Mouse (Mus musculus): ENCODE data around the gene Igf2.

The Igf2 gene

DNA sequence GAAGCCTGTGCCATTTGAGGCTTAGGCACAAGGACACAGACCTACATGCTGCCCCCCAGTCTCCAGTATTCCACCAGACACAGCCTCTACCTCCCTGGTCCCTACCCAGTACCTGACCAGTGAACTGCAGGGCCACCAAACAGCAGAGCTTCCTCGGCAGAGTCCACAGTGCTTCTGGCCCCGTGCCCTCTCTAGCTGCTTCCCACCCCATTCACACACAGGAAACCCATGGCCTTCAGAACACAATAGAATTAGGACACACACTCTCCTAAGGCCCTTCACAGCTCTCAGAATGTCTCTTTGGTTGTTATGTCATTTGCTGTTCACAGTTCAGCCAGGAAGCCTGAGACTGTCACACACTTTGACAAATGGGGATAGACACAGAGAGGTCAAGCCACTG, at the start of gene Igf2:
Igf2 (minus strand) TSS at position 158 of the 400 bp plus-strand sequence.
- DNase-seq (ENCODE audit: low spot score in 2 of 2) = no peak

DNA sequence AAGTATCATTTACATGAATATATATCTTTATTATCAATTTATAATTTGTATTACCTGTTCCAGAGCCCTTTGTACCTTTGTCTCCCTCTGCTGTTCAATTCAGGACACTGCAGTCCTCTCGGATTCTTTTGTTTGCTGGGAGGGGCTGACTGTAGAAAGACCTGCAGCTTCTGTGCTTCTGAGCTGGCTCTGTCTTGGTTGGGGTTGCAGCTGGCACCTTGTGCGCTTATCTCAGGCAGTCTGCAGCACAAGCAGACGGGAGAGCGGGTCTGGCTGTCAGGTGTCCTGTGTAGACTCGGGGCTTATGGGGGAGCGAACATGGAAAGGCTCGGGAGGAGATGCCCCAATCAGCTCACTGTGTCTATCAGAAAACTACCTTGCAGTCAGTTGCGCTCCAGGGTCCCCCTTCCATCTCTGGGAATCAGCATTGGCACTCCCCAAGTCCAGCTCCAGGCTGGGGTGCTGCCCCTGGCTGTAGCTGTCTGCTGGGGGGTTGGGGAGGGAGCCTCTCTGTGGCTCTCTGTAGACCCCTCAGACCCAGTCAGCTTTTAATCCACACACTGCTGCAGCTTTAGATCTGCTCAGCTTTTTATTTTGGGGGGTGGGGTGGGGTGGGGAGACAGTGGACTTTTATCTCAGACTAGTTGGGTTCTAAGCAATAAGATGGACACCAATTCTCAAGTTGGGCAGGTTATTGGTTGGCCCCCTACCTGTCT, 48.3 kb upstream of the Igf2 start:
- peak; percentile 22 to 61 for DNase-seq (ENCODE audit: low spot score in 2 of 2)

DNA sequence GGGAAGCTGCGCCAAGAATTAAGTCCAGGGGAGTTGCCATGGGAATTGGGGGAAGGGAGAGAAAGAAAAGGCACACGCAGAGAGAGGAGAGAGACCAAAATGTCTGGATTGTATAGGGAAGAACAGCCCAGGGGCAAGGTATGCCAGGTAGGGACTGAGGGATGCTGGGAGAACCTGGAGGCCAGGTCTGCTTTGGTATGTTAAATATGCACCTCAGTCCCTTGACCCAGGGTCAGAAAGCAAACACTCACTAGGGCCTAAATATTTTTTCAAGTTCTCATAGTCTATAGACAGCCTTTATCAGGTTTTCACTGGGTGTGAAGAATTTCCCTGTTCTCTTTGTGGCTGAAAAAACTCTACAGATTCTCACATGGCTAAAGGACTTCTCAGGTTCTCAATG, 40.3 kb upstream of the Igf2 start:
- no peak for DNase-seq (ENCODE audit: low spot score in 2 of 2)

DNA sequence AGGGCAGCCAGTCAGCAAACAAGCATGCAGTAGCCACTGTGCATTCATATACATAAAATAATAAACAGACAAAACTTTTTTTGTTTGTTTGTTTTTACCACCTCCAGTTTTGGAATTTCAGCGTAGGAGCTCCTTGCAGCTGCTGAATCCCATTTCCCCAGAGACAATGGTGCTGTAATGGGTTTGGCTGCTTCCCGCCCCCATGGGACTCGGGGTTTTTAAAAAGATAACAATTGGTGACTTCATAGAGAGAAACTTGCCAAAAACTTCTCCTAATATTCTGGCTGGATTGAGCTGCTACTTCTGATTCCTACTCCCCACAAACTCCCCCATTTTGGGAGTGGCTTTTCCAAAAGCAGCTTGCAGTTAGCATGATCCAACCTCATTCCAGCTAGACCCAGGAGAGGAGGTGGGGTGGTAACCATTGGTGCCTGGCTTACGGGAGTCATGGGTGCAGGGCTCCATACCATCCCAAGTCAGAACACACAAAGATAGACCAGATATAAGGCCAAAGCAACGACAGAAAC, 32.8 kb upstream of the Igf2 start:
- DNase-seq (ENCODE audit: low spot score in 2 of 2) = no peak

DNA sequence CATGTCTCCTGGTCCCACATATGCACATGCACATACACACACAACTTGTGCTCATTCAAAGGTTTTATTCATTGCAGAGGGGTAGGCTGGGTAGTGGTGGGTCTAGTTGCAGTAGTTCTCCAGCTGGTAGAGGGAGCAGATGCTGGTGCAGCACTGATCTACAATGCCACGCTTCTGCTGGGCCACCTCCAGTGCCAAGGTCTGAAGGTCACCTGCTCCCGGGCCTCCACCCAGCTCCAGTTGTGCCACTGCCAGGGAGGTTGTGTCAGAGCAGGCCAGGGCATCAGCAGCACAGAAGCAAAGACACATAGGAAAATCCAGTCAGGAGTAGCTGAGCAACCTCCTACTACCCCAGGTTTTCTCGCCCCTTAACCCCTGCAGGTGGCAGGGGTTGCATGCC, 12.0 kb upstream of the Igf2 start:
- no peak for DNase-seq (ENCODE audit: low spot score in 2 of 2)

DNA sequence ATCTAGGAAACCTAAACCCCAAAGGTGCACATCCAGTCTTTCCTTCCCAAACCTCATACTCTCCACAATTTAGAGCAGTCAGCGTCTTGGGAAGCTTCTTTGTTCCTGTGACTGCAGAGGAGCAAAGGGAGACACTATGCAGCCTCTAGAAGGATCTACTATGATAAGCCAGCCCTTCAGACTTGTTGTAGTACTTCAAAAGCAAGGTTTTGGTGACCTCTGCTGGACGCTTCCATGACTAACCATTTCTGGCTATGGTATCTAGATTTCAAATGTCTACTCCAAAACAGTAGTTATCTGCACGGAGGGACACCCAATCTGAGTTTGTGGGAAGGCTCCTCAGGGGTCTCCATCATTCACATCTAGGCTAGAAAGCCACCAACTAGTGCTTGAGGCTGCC, 9.0 kb upstream of the Igf2 start:
- DNase-seq (ENCODE audit: low spot score in 2 of 2) = no peak

DNA sequence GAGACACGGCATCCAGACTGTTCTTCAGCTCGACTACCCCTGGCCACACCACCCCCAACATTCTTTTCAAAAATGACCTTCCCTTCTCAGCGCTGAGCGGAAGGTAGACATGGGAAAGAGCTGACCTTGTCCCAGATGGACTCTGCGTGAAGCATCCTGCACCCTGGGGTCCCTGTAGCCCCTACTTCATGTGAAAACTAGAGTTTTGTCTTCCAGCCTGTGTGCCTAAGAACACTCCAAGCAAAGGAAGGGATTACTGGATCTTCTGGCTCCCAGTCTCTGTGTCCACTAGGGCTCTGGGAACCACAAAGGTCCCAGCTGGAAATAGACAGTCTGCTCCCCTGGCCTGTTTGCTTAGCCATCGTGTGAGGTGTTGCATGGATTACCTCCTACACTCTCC, 8.5 kb upstream of the Igf2 start:
- DNase-seq (ENCODE audit: low spot score in 2 of 2) = no peak

DNA sequence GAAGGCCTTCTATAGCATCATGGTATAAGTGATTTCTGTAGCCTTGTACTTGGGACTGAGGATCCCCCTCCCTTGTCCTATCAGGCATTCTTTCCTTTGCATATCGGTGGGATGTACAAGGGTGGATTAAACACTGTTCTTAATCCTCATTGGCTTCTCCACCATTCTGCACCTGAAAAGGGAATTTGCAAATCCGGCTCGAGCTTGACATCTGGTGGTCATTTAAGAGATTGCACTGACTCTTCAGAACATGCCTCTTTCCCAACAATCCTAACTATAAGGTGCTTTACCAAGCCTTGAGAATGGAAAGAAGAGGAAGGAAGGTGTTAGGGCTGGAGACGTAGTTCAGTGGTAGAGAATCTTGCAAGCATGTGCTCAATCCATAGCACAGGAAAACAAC, 5.5 kb upstream of the Igf2 start:
- DNase-seq (ENCODE audit: low spot score in 2 of 2) = peak in 1 of 2 experiments; percentile 30

DNA sequence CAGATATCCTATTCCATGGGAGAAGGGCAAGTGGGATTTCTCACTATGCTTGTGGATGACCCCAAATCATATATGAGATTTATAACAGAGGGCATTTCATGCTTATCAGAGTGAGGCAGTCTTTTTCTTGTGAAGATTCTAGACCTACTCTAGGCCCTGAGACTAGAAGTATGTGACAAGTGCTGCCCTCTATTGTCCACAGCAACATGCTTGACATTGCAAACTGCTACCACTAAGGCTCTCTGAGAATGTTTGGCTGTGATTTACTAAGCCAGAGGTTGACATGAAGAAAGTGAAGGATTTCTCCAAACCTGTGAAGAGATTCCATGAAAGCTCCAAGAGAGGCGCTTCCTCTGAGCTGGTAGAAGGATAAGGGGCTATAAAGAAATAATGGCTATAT, 4.5 kb upstream of the Igf2 start:
- no peak for DNase-seq (ENCODE audit: low spot score in 2 of 2)

DNA sequence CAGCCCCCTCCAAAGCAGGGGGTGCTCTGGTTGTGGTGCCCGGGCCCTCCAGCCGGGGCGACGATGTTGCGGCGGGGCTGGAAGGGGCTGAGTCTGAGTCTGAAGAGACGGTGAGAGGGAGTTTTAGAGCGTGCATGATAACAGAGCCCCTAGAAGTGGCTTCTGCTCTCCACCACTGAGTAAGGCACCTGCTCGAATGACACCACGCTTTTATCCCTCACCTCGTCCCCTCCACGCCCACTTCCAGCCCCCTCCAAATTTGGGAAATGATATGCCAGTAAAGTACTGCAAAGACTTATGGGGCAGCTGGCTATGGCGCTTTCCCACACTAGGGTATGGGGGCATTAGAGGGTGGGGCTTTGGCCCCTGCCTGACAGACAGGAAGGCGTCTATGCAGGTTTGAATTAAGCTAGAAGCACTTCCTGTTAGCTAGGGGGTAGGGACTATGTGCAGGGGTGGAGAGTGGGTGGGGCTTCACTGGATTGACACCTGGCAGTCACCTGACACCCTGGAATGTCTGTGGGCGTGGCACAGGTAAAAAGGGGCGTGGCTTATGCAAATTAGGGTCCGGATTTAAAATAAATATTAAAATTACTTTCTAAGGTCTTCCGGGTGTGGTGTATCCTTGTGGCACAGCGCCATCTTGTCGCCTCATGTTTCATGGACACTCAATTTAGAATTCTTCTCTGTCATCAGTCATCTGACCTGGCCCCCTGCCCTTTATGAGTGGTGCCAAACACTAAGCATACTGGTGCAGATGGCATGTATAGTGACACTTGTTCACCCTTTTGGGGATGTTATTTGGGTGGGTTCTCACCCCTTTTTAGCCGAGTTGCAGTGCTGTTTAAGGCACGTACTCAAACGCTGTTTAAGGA, 3.4 kb upstream of the Igf2 start, which contains the start of gene Gm49394:
Gm49394 (minus strand) TSS at position 192 of the 875 bp plus-strand sequence.
- DNase-seq (ENCODE audit: low spot score in 2 of 2) = no peak

DNA sequence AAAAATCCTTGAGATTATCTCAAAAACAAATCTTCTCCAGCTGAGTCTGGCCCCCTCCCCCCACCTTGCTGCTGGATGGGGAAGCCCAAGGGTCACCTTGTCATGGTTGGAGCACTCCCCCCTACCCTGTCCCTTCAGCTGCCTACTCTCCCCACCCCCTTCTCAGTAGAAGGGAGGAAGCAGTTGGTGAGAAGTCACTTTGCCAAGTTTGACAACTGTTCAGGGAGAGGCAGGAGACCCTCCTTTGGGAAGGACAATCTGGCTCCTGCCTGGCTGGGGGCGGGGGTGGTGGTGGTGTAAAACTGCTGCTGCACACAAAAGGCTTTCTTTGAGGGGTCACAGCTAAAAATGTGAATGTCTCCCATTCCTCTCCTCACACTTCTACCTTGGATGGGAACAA, 1.7 kb upstream of the Igf2 start:
- DNase-seq (ENCODE audit: low spot score in 2 of 2) = no peak

DNA sequence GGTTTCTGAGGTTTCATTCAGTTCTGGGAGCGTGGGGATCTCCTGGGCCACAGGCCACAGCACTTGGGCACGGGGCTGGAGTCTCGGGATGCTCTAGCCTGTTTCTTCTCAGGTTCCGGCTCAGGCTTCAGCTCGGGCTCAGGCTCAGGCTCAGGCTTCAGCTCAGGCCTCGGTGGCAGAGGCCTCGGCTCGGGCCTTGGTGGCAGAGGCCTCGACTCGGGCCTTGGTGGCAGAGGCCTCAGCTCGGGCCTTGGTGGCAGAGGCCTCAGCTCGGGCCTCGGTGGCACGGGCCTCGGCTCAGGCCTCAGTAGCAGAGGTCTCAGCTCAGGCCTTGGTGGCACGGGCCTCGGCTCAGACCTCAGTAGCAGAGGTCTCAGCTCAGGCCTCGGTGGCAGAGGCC, 905 bp upstream of the Igf2 start:
- DNase-seq (ENCODE audit: low spot score in 2 of 2) = no peak

DNA sequence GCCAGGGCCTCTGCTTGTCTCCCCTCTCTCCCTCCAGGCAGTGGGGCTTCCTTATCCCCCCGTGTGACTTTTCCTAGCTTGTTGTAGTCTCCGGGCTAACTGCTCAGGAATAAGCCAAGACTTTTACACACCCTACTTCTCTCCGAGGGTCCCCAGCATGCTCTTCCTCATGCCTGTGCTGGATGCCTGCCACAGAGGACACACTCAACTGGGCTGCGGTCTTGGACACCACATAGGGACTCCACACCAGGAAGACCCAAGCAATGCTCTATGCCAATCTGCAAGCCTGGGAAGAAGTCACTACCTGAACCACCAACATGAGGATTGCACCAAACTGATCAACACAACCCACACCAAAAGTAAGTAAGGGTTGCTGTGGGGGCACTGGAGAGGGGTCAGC, 507 bp downstream of the Igf2 start:
- no peak for DNase-seq (ENCODE audit: low spot score in 2 of 2)

DNA sequence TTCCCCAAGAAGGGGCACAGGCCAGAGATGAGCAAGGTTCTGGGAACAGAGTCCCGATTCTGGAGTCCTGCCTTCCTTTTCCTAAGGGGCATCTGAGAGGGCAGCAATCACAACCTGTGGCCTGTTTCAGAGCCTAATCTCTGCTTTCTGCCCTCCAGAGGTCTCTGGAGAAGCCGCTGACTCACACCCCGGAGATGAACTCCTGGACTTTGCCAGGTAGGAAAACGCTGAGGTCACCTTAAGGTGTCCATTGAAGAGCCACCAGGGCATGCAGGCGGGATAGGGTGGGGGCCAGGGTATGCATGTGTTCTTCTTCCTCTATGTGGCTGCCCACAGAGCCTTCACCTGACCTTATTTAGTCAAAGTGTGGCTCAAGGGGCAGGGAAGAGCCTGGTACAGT, 1.3 kb downstream of the Igf2 start:
- no peak for DNase-seq (ENCODE audit: low spot score in 2 of 2)

DNA sequence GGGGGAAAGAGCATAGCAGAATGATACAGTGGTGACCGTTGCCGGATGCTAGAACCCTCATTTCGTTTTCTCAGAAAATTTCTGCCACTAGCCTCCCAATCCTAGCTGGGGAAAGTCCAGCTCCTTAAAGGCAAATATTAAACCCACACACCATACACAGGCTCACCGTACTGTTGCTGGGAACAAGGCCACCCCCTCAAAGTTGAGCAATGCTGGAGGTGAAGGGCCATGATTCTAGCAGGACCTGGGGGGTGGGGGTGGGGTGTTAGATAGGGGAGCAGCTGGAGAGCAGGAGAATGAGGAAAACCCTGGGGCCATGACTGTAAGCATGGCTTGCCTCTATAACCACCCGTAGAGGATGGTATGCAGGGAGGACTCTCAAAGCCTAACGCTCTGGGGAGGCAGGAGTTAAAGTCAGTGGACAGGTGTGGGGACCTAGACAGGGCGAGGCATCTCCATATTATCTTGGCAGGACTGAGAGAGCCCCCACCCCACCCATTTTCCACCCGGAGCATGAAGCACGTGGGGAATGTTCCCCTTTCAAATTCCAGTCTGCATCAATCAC, 2.1 kb downstream of the Igf2 start:
- no peak for DNase-seq (ENCODE audit: low spot score in 2 of 2)

DNA sequence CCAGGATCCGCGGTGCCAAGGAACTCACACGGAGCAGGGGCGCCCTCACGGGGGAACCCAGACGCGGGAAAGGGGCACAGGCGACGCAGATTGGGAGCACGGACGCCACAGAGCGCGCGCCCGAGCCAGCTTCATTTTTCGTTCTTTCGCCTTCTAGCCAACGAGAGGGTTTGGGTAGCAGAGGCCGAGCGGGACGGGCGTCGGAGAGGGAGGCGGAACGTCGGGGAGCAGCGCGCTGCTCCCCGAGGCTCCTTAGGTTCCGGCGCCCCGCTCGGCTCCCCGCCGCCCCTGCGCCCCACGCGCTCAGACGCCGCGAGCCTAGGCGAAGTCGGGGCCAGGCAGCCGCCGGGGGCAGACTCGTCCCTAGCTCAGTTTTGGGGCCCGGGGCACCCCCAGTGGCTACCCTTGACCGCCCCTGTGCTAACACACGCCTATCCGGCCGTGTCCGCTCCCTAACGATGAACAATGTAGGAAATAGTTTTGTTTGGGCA, 2.6 kb downstream of the Igf2 start:
- DNase-seq (ENCODE audit: low spot score in 2 of 2) = no peak

DNA sequence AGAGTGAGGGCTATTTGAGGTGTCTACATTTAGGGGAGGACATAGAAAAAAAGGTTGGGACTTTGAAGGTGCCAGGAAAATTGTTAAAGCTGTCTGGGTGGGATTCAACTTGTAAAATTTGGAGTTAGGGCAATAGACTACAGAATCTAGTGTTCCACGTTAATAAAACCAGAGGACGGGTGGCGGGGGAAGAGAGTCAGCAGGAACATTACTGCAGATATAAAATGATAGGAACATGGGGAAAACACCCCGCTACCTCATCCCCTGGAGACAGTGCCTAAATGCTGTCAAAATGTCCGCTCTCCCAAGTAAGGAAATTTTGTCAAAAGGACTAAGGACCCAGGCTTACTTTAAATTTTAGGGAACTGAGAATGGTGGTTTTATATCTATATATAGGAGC, 3.5 kb downstream of the Igf2 start:
- DNase-seq (ENCODE audit: low spot score in 2 of 2) = no peak

DNA sequence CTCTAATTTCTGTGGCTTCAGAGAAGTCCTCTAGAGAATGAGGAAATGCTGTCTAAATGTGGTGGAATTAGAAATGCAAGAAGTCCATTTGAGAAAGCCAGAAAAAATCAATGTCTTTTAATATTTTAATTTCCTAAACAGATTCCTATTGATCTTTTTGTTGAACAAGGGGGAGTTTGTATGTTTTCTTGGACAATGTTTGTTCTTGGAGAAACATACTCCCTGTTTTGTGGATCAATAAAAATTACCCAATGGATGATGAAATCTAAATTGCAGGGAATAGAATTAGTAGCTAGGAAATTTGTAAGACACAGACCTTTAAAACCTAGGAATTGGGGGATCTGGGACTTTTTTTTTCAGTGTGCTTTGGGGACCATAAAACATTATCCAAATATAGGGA, 4.8 kb downstream of the Igf2 start:
- no peak for DNase-seq (ENCODE audit: low spot score in 2 of 2)

DNA sequence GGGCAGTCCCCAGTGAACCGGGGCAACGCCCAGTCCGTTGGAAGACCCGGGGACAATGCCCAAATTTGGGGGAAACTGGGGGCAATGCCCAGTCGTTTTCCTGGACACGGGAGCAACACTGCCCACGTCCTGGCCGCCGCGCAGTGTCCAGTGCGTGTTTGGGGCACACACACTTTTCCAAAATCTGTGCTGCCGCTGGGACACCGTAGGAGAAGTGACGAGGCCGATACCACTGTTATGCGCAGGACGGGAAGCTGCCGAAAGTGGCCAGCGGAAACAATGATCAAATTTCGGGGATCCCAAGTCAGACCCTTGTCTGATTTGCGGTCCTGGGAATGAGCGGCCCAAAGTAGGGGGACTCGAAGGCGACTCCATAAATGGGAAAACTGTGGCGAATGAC, 5.6 kb downstream of the Igf2 start:
- no peak for DNase-seq (ENCODE audit: low spot score in 2 of 2)

DNA sequence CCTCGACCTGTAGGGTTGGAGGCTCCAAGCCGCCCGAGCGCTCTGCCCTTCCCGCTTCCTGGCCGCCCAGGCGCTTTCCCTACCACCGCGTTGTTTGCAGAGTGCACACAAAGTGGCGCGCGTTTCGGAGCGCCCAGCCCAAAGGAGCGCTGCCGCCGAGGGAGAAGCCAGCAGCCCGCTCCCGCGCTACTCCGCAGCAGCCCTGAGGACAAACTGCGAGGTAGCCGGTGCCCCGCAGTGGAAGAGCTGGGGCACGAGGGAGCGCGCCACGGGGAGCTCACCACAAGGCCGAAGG, 6.0 kb downstream of the Igf2 start:
- DNase-seq (ENCODE audit: low spot score in 2 of 2) = no peak

DNA sequence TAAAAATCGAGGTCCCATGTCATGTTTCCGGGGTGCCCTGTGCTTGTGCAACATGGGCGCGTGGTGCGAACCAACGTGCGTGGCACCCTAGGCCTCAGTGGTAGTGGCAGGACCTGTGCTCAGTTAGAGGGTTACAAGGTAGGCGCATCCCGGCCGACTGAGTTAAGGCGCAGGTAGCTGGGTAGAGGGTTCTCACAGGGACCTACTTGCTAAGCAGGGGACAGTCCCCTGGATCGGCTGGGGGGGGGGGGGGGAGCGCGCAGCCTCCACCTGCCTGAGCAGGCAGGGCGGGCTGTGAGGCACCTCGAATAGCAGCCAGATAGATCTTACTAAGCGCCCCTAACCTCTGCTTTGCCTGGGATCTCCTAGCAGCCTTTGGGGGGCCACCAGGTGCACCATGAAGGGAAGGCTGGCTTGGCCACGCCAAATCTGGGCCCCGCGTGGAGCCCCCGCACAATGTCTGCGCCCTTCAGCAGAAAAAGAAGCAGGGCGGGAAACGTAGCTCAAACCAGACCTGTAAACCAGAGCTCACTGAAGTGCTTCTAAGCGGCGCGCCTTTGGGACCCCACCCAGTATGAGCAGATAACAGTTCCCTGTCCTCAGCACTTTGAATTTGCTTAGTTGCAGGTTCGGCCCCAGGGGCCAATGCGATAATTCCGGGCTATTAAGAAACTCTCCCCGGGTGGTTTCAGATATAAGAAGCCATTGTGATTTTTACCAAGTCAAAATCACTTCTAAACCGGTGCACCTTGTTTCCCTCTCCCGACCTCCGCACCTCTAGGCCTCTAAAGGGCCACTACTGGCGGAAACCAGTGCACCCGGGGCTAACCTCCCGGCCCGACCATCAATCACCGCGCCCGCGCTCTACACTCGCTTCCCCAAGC, 6.6 kb downstream of the Igf2 start:
- DNase-seq (ENCODE audit: low spot score in 2 of 2) = no peak

Data from thymus, postnatal 10 days (tissue).